In the genomic region with DNA sequence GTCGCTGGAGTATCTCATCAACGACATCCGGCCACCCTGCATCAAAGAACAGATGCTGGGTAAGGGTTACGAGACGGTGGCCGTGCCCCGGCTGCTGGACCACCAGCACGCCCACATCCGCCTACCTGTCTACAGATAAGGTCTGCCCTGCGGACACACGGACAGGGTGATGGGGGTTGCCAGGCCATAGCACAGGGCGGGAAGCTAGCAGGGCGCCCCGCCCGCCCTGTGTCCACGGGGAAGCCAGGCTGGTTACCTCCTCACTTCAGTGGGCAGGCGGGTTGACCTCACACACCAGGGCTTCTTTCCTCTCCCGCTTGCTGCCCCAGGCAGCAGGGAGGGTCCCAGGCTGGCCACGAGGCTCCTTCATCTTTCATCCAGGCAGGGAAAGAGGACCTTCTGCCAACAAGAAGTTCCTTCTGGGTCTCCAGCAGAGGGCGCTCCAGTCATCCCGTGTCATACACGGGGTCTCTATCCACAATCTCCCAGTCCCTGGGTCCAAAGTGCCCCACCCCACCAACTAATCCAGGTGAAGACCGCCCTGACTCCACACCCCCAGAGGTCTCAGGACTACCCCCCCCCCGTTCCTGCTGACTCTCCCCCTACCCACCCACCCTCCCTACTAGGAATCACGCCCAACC, we compare ENCODE assay signal across 9 mouse cellular contexts. TPM values are rescaled to one million over a fixed set of nuclear protein-coding genes. Genes with fewer than 3 reads are reported as not detected.
DNase-seq lines count a peak whose midpoint lies in the region.
"Had no signal": no experiment of that assay in that cellular context is flagged by ENCODE, and none has a peak within 500 bp of the region (broad histone marks: within the 10 kb centered on the region; RNA-seq: fewer than 3 reads in every experiment).

No protein-coding gene starts in this region.

- intact Hi-C loops in gastrocnemius, postnatal 14 days (cut with DNase I; ENCODE audit: low total_unique reads): no loop called here

- no peaks in the 10 kb centered on the region for H3K27me3 ChIP-seq in splenic B cell, adult 2 months (ENCODE audit: control insufficient read depth, insufficient read depth, low read length, poor library complexity, severe bottlenecking)
- H3K27me3 ChIP-seq: hindbrain, embryonic 15.5 days had no signal

- peak; percentile 40 for DNase-seq in gastrocnemius, postnatal 14 days
- DNase-seq in gastrocnemius, adult 8-10 months (ENCODE audit: low spot score in 2 of 2): no peak
- DNase-seq in right cerebral cortex, postnatal 4 days: peak; percentile 64
- no peak for DNase-seq in right cerebral cortex, postnatal 36 days (ENCODE audit: low spot score in 2 of 2)
- peak; percentile 72 for DNase-seq in embryo, embryonic 11 days
- peak; percentile 61 for DNase-seq in splenic B cell, adult 2 months (ENCODE audit: low read depth, low spot score)
- DNase-seq in urinary bladder, adult 2 months (ENCODE audit: low spot score): no peak
- DNase-seq in kidney, adult 9 months: no peak

- H3K36me3 ChIP-seq in splenic B cell, adult 2 months (ENCODE audit: control insufficient read depth, insufficient read depth, low read length, poor library complexity, severe bottlenecking): no peaks in the 10 kb centered on the region
- H3K36me3 ChIP-seq: hindbrain, embryonic 15.5 days had no signal

RNA-seq across cellular contexts. Expression of gene Fam222a, which starts 44.3 kb away (rescaled TPM):
- total RNA-seq in gastrocnemius, postnatal 14 days (2021): under 1 TPM; 0.49 to 0.96 TPM
- total RNA-seq in gastrocnemius, adult 8-10 months (2022): under 1 TPM; 0.07 to 0.34 (median 0.30) TPM
- polyA plus RNA-seq in urinary bladder, adult 2 months (2012; rRNA removed): 0.17 and 0.29 TPM in 2 replicates

RNA-seq across cellular contexts. Expression of gene Trpv4, which starts 46.1 kb away (rescaled TPM):
- total RNA-seq in gastrocnemius, postnatal 14 days (2021): 1 to 10 TPM; 1.6 to 1.8 TPM
- 1 to 10 TPM; 1.3 to 1.7 (median 1.3) TPM for total RNA-seq in gastrocnemius, adult 8-10 months (2022)
- polyA plus RNA-seq in urinary bladder, adult 2 months (2012; rRNA removed): 58.9 and 66.3 TPM in 2 replicates

Comparison
In these comparisons a context has a peak if more than half of its experiments do, and no peak if none do; other contexts are left out.
1. DNase-seq: peak in gastrocnemius, postnatal 14 days (single experiment), right cerebral cortex, postnatal 4 days (single experiment), embryo, embryonic 11 days (single experiment) and splenic B cell, adult 2 months (single experiment); none in gastrocnemius, adult 8-10 months (0 of 2), right cerebral cortex, postnatal 36 days (0 of 2), urinary bladder, adult 2 months (single experiment) and kidney, adult 9 months (single experiment).